Mouse (Mus musculus) olfactory bulb, adult 2 months (tissue): Measurements from ENCODE around the gene Srsf11.

Source experiments
- CTCF ChIP-seq: fragments of 200-500 bp; IDR thresholded peaks from 2 replicates; pipeline ENCODE4 v1.5.1; 2012; ENCODE audit warnings: low read depth, mild to moderate bottlenecking, low read length, moderate library complexity; ENCODE audit not compliant: insufficient read depth
- POLR2A ChIP-seq: fragments of 200-500 bp; IDR thresholded peaks from 2 replicates; pipeline ENCODE4 v1.6.1; 2012; ENCODE audit warnings: mild to moderate bottlenecking, low read depth, low read length, moderate library complexity; ENCODE audit not compliant: insufficient read depth

- no peak for TF ChIP-seq CTCF
- TF ChIP-seq POLR2A = no peak
These were observed 13.1 kb upstream of the Srsf11 start for GRCm38 (mm10) chr3:158049508-158049907.
